Mouse (Mus musculus): ENCODE data around the gene Igsf6. TPM values are rescaled to one million over a fixed set of nuclear protein-coding genes. Genes with fewer than 3 reads are reported as not detected.

Gene Igsf6
- 1.0 and 1.2 TPM in 2 replicates for polyA plus RNA-seq (2015; fragmentation: Nextera tagmentation; extraction: Ambion mirVana)

DNA sequence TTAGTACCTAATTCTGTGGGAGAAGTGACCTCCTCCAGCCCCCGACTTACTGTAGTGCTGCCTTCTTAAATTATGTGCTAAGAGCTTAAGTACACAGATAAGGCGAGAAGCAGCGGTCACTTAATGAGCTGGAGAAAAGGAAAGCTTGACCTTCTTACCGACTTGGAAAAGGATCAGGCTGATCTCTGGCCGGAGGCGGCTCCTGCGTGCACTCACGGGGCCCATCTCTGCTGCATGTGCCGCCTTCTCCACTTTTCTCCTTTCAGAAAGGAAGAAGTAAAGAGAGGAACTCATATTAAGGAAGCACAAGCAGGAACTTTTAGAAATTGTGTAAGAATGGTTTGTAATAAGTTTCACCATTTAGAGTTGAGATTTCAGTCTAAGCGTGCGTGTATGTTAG, at the start of gene Igsf6:
Gene Igsf6, minus strand, starts transcription at position 292 of the 400 bp plus-strand sequence.
- no peaks in the 10 kb centered on the region for H3K9me3 ChIP-seq (ENCODE audit: control insufficient read depth, low read length)
- H3K4me1 ChIP-seq (ENCODE audit: control insufficient read depth, insufficient read depth, low read depth, low read length): peaks cover 3% of the 10 kb centered on the region
- H3K27me3 ChIP-seq (replicated peaks; ENCODE audit: control insufficient read depth, insufficient read depth, low read length): no peaks in the 10 kb centered on the region
- peaks cover 9% of the 10 kb centered on the region for H3K36me3 ChIP-seq (ENCODE audit: control insufficient read depth, insufficient read depth, low read length)
- no peak within 1 kb of the TSS for H3K4me3 ChIP-seq (ENCODE audit: low read length)
- no peak within 1 kb of the TSS for H3K4me2 ChIP-seq (ENCODE audit: low read length)
- H3K27ac ChIP-seq (ENCODE audit: low read depth, low read length): no peak within 1 kb of the TSS
- H3K9ac ChIP-seq (ENCODE audit: low read depth, low read length): no peak within 1 kb of the TSS
- no peak for ATAC-seq
- 87% methylated on average over 11 of the region's 11 CpGs for WGBS

DNA sequence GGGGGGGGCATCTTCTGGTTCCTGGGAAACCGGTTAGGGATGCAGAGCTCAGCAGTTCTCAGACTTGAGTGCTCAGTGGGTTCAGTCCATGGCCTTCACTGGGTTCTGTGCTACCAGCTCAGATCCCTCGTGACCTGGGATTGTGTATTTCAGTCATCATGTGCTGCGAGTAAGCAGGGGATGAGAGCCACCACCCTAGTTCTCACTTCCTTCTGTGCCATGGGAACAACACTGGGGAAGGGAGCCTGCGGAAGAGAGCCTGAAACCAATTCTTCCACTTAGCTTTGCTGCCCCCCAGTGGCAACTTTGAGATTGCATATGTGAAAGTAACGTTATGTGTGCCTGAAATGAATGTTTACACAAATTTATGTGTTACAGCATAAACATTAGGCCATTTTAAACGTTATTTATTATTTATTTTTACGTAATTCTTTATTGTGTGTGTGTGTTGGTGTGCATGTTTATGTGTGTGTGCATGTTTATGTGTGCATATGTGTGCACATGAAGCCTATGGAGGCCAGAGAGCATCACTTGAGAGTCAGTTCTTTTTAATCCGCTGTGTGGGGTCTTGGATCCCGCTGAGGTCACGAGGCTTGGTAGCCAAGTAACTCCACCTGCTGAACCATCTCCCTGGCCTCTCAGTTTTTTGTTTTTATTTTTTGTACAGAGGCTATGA, 45.9 kb upstream of the Igsf6 start:
- H3K4me2 ChIP-seq (ENCODE audit: low read length): no peak overlapping the region
- H3K4me1 ChIP-seq (ENCODE audit: control insufficient read depth, insufficient read depth, low read depth, low read length): no peaks in the 10 kb centered on the region
- no peaks in the 10 kb centered on the region for H3K9me3 ChIP-seq (ENCODE audit: control insufficient read depth, low read length)
- H3K4me3 ChIP-seq (ENCODE audit: low read length): no peak overlapping the region
- H3K27ac ChIP-seq (ENCODE audit: low read depth, low read length): no peak overlapping the region
- 12% methylated on average over 10 of the region's 10 CpGs for WGBS
- no peaks in the 10 kb centered on the region for H3K27me3 ChIP-seq (replicated peaks; ENCODE audit: control insufficient read depth, insufficient read depth, low read length)
- H3K9ac ChIP-seq (ENCODE audit: low read depth, low read length): no peak overlapping the region
- H3K36me3 ChIP-seq (ENCODE audit: control insufficient read depth, insufficient read depth, low read length): no peaks in the 10 kb centered on the region
- peak; percentile 78 for ATAC-seq

DNA sequence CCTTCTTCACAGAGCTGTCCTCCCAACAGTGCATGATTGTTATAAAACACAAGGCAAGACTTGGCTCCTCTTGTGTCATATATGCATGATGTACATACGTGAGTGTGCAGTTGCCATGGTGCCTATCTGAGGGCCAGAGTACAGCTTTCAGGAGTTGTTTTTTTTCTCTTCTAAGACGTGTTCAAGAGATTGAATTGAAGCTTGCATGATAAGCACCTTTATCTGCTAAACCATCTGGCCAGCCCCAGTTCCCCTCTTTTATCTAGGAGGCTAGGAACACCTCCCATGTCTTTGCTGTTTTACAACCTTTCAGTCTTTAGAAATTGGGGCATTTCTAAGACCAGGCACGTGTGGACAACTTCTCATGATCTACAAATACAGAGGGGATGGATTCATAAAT, 37.4 kb upstream of the Igsf6 start:
- Histone ChIP-seq H3K9me3 (ENCODE audit: control insufficient read depth, low read length) (no peaks in the 10 kb centered on the region), H3K4me2 (ENCODE audit: low read length) (no peak overlapping the region), H3K4me1 (ENCODE audit: control insufficient read depth, insufficient read depth, low read depth, low read length) (no peaks in the 10 kb centered on the region), H3K36me3 (ENCODE audit: control insufficient read depth, insufficient read depth, low read length) (no peaks in the 10 kb centered on the region), H3K4me3 (ENCODE audit: low read length) (no peak overlapping the region), H3K27ac (ENCODE audit: low read depth, low read length) (no peak overlapping the region), H3K27me3 (replicated peaks; ENCODE audit: control insufficient read depth, insufficient read depth, low read length) (no peaks in the 10 kb centered on the region), H3K9ac (ENCODE audit: low read depth, low read length) (no peak overlapping the region)
- ATAC-seq: no peak
- WGBS: 69% methylated on average over 3 of the region's 3 CpGs

DNA sequence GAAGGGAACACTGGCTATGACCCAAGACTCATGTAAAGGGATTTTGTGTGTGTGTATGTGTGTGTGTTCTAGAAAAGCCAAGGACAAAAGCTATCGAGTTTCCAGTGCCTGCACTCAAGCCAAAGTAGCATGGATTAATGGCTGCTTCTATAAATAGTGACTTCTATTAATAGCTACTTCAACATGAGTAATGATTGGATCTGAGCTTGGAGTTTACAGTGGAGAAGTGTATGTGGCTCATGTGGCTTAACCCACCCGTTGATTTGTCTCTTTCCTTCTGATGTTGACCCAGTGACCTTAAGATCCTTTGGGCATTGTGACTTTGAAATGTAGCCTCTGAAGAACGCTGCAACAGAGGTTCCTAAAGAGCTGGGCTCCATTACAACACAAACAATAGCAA, 36.9 kb upstream of the Igsf6 start:
- no peak overlapping the region for H3K9ac ChIP-seq (ENCODE audit: low read depth, low read length)
- H3K9me3 ChIP-seq (ENCODE audit: control insufficient read depth, low read length): no peaks in the 10 kb centered on the region
- 42% methylated on average over 3 of the region's 3 CpGs for WGBS
- no peak overlapping the region for H3K4me2 ChIP-seq (ENCODE audit: low read length)
- no peaks in the 10 kb centered on the region for H3K27me3 ChIP-seq (replicated peaks; ENCODE audit: control insufficient read depth, insufficient read depth, low read length)
- no peak overlapping the region for H3K4me3 ChIP-seq (ENCODE audit: low read length)
- H3K4me1 ChIP-seq (ENCODE audit: control insufficient read depth, insufficient read depth, low read depth, low read length): no peaks in the 10 kb centered on the region
- no peaks in the 10 kb centered on the region for H3K36me3 ChIP-seq (ENCODE audit: control insufficient read depth, insufficient read depth, low read length)
- no peak for ATAC-seq
- no peak overlapping the region for H3K27ac ChIP-seq (ENCODE audit: low read depth, low read length)

DNA sequence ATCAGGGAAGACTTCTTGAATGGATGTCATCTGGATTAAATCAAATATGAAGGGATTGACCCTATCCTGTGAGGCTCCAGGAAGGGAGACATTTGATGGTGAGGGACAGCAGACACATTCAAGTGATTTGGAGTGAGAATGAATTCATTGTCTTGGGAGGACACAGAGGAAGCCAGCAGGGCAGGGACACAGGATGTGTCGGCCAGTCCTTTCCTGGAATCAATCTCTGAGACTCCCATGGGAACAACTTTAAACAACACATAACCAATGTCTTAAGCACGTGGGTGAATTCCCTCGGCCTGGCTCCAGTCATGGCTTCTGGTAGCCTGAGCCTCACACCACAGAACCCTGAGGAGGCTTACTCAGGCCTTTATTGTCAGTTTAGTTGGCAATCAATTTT, 33.5 kb upstream of the Igsf6 start:
- no peak overlapping the region for H3K4me2 ChIP-seq (ENCODE audit: low read length)
- 68% methylated on average over 3 of the region's 3 CpGs for WGBS
- no peak for ATAC-seq
- H3K27ac ChIP-seq (ENCODE audit: low read depth, low read length): no peak overlapping the region
- no peak overlapping the region for H3K4me3 ChIP-seq (ENCODE audit: low read length)
- H3K9me3 ChIP-seq (ENCODE audit: control insufficient read depth, low read length): no peaks in the 10 kb centered on the region
- H3K36me3 ChIP-seq (ENCODE audit: control insufficient read depth, insufficient read depth, low read length): no peaks in the 10 kb centered on the region
- H3K27me3 ChIP-seq (replicated peaks; ENCODE audit: control insufficient read depth, insufficient read depth, low read length): no peaks in the 10 kb centered on the region
- H3K9ac ChIP-seq (ENCODE audit: low read depth, low read length): no peak overlapping the region
- no peaks in the 10 kb centered on the region for H3K4me1 ChIP-seq (ENCODE audit: control insufficient read depth, insufficient read depth, low read depth, low read length)

DNA sequence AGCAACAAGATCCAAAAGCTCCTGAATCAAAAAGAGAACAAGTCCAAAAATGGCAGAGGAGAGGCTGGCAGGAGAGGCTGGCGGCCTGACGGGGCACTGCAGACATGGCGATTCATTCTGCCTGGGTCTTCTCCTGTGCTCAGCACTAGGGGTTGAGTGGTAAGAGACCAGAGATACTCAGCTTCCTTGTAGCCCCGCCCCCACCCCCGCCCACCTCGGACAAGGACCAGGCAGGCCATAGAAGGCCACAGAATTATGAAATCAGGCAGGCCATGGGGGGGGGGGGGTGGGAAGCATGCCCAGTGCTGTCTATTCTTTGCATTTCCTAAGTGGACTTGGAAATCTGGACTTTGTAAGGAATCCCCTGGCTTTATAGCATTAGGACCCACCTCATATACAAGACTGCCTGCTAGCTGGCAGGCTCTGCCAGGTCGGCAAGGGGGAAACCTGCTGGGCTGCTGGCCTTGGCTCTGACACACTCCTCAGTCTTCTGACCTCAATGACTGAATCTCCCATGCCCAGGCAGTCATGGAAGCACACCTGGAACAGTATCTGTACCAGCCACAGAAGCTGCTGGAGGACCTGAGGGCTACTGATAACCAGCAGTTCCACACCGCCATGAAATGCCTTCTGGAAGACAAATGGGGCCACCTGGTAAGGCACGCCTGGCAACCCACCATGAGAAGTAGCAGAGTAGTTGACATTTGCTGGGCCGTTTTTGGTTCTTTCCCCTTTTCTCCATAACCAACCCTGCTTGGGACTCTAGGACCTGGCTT, 24.4 kb upstream of the Igsf6 start:
- Histone ChIP-seq H3K9ac (ENCODE audit: low read depth, low read length) (no peak overlapping the region), H3K9me3 (ENCODE audit: control insufficient read depth, low read length) (no peaks in the 10 kb centered on the region), H3K4me3 (ENCODE audit: low read length) (no peak overlapping the region), H3K4me2 (ENCODE audit: low read length) (no peak overlapping the region), H3K27me3 (replicated peaks; ENCODE audit: control insufficient read depth, insufficient read depth, low read length) (no peaks in the 10 kb centered on the region), H3K4me1 (ENCODE audit: control insufficient read depth, insufficient read depth, low read depth, low read length) (no peaks in the 10 kb centered on the region), H3K27ac (ENCODE audit: low read depth, low read length) (no peak overlapping the region), H3K36me3 (ENCODE audit: control insufficient read depth, insufficient read depth, low read length) (no peaks in the 10 kb centered on the region)
- ATAC-seq: no peak
- WGBS: 81% methylated on average over 8 of the region's 10 CpGs

DNA sequence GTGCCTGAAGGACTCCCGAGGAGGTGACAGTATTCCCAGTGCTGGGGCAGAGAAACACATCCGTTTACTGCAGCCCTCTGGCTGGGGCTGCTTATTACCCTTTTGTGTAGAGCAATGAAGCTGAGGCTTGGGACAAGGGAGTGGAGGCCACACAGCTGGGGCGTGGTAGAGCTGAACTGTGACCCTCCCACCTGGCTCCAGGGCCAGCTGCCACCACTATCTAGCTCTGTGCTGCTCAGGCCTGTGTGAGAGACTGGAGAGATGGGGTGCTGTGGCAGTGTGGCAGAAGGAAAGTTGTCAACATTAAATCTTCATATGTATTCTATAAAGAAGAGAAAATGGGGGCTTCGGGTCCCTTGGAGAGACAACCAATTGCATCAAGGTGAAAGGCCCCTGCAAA, 18.7 kb upstream of the Igsf6 start:
- WGBS: 73% methylated on average over 4 of the region's 4 CpGs
- H3K27ac ChIP-seq (ENCODE audit: low read depth, low read length): no peak overlapping the region
- no peak overlapping the region for H3K4me2 ChIP-seq (ENCODE audit: low read length)
- H3K9me3 ChIP-seq (ENCODE audit: control insufficient read depth, low read length): no peaks in the 10 kb centered on the region
- no peak overlapping the region for H3K4me3 ChIP-seq (ENCODE audit: low read length)
- H3K27me3 ChIP-seq (replicated peaks; ENCODE audit: control insufficient read depth, insufficient read depth, low read length): no peaks in the 10 kb centered on the region
- no peak for ATAC-seq
- no peaks in the 10 kb centered on the region for H3K36me3 ChIP-seq (ENCODE audit: control insufficient read depth, insufficient read depth, low read length)
- no peak overlapping the region for H3K9ac ChIP-seq (ENCODE audit: low read depth, low read length)
- no peaks in the 10 kb centered on the region for H3K4me1 ChIP-seq (ENCODE audit: control insufficient read depth, insufficient read depth, low read depth, low read length)

DNA sequence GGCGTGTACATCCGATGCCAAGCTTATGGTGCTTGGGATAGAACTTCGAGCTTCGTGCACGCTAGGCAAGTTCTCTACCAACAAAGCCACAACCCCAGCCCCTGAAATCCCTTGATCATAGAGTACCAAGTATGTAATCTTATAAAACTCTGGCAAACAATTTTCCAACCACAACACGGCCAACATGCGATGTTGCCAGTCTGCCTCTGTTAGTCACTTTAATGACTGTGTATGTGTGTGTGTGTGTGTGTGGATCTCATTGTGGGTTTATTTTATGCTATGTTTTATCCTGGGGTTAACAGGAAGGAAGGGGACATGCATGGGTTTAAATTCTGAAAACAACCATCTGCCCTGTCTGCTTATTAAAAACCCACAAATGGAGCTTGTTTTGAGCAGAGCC, 16.4 kb upstream of the Igsf6 start:
- no peak overlapping the region for H3K9ac ChIP-seq (ENCODE audit: low read depth, low read length)
- H3K9me3 ChIP-seq (ENCODE audit: control insufficient read depth, low read length): no peaks in the 10 kb centered on the region
- WGBS: 93% methylated on average over 7 of the region's 7 CpGs

DNA sequence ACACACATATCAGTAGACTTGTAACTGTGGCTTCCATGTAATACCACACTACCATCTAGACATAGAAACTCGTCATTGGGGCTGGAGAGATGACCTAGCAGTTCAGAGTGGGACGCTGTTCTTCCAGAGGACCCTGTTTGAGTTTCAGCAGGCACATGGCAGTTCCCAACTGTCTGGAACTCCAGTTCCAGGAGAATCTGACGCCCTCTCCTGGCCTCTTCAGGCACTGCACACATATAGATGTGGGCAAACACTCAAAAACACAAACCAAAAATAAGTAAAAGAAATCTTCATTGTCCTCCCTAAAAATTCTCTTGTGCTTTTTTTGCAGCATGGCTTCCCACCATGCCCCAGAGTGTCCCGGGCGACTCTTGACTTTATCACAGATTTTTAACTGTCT, 14.4 kb upstream of the Igsf6 start:
- H3K36me3 ChIP-seq (ENCODE audit: control insufficient read depth, insufficient read depth, low read length): no peaks in the 10 kb centered on the region
- H3K4me1 ChIP-seq (ENCODE audit: control insufficient read depth, insufficient read depth, low read depth, low read length): no peaks in the 10 kb centered on the region; the same call in 1 of the 2 replicates
- H3K9ac ChIP-seq (ENCODE audit: low read depth, low read length): no peak overlapping the region
- no peaks in the 10 kb centered on the region for H3K9me3 ChIP-seq (ENCODE audit: control insufficient read depth, low read length)
- no peak overlapping the region for H3K4me3 ChIP-seq (ENCODE audit: low read length)
- H3K27me3 ChIP-seq (replicated peaks; ENCODE audit: control insufficient read depth, insufficient read depth, low read length): no peaks in the 10 kb centered on the region
- H3K4me2 ChIP-seq (ENCODE audit: low read length): no peak overlapping the region
- 72% methylated on average over 5 of the region's 5 CpGs for WGBS
- no peak for ATAC-seq
- no peak overlapping the region for H3K27ac ChIP-seq (ENCODE audit: low read depth, low read length)

More for the DNA sequence above, 16.4 kb upstream of the Igsf6 start:
- no peak for ATAC-seq
- Histone ChIP-seq H3K27ac (ENCODE audit: low read depth, low read length) (no peak overlapping the region), H3K4me3 (ENCODE audit: low read length) (no peak overlapping the region), H3K4me1 (ENCODE audit: control insufficient read depth, insufficient read depth, low read depth, low read length) (no peaks in the 10 kb centered on the region), H3K36me3 (ENCODE audit: control insufficient read depth, insufficient read depth, low read length) (no peaks in the 10 kb centered on the region), H3K4me2 (ENCODE audit: low read length) (no peak overlapping the region), H3K27me3 (replicated peaks; ENCODE audit: control insufficient read depth, insufficient read depth, low read length) (no peaks in the 10 kb centered on the region)
